ENCODE assay signal across 21 mouse cellular contexts in genomic region chr7:123253396-123253795, GRCm38 (mm10). TPM values are rescaled to one million over a fixed set of nuclear protein-coding genes. Genes with fewer than 3 reads are reported as not detected.
A peak's percentile ranks its signal among the peaks of the same experiment; 100 is the strongest.
DNase-seq lines count a peak whose midpoint lies in the region; ATAC-seq and TF ChIP-seq lines count a peak whose summit lies in the region.
"Had no signal": no experiment of that assay in that cellular context is flagged by ENCODE, and none has a peak within 500 bp of the region (broad histone marks: within the 10 kb centered on the region; RNA-seq: fewer than 3 reads in every experiment).

No protein-coding gene starts in this region.

- H3K9ac ChIP-seq in forebrain, postnatal 0 days: no peak overlapping the region
- H3K9ac ChIP-seq in forebrain, embryonic 11.5 days (ENCODE audit: low read length): no peak overlapping the region
- no peak overlapping the region for H3K9ac ChIP-seq in midbrain, embryonic 14.5 days (replicated peaks; ENCODE audit: low read length)
- H3K9ac ChIP-seq in midbrain, postnatal 0 days (replicated peaks; ENCODE audit: low read length, poor library complexity, severe bottlenecking): no peak overlapping the region
- H3K9ac ChIP-seq: embryonic facial prominence, embryonic 13.5 days; intestine, embryonic 15.5 days had no signal

- peaks cover 9% of the 10 kb centered on the region; the same call in 1 of the 2 replicates for H3K4me1 ChIP-seq in forebrain, postnatal 0 days (ENCODE audit: insufficient read depth)
- no peaks in the 10 kb centered on the region for H3K4me1 ChIP-seq in forebrain, embryonic 11.5 days (replicated peaks; ENCODE audit: control insufficient read depth, insufficient read depth, low read length)
- H3K4me1 ChIP-seq in midbrain, embryonic 14.5 days (ENCODE audit: control insufficient read depth, insufficient read depth, low read length): no peaks in the 10 kb centered on the region
- no peaks in the 10 kb centered on the region for H3K4me1 ChIP-seq in midbrain, embryonic 10.5 days
- peaks cover 4% of the 10 kb centered on the region; the same call in 1 of the 2 replicates for H3K4me1 ChIP-seq in midbrain, postnatal 0 days (ENCODE audit: insufficient read depth, low read length)
- H3K4me1 ChIP-seq: embryonic facial prominence, embryonic 13.5 days; intestine, embryonic 15.5 days had no signal

- TF ChIP-seq CTCF in forebrain, postnatal 0 days (IDR thresholded peaks at IDR 0.05; ENCODE audit: low read depth): no peak
- no peak for TF ChIP-seq CTCF in midbrain, postnatal 0 days (IDR thresholded peaks at IDR 0.05)

- H3K4me3 ChIP-seq in forebrain, postnatal 0 days (ENCODE audit: low read depth, low read length): no peak overlapping the region
- H3K4me3 ChIP-seq in forebrain, embryonic 11.5 days (ENCODE audit: low read depth, low read length): no peak overlapping the region
- no peak overlapping the region for H3K4me3 ChIP-seq in midbrain, embryonic 14.5 days (replicated peaks; ENCODE audit: low read depth, low read length)
- H3K4me3 ChIP-seq in midbrain, embryonic 10.5 days: no peak overlapping the region
- no peak overlapping the region for H3K4me3 ChIP-seq in midbrain, postnatal 0 days (ENCODE audit: low read depth, low read length)
- H3K4me3 ChIP-seq: embryonic facial prominence, embryonic 13.5 days; heart, embryonic 10.5 days; intestine, embryonic 15.5 days had no signal

- no peaks in the 10 kb centered on the region for H3K36me3 ChIP-seq in forebrain, postnatal 0 days (ENCODE audit: insufficient read depth)
- H3K36me3 ChIP-seq in forebrain, embryonic 11.5 days (ENCODE audit: control insufficient read depth, insufficient read depth, low read length): no peaks in the 10 kb centered on the region
- no peaks in the 10 kb centered on the region for H3K36me3 ChIP-seq in midbrain, embryonic 14.5 days (ENCODE audit: control insufficient read depth, insufficient read depth, low read length)
- no peaks in the 10 kb centered on the region for H3K36me3 ChIP-seq in midbrain, embryonic 10.5 days
- H3K36me3 ChIP-seq in midbrain, postnatal 0 days (ENCODE audit: insufficient read depth, low read length): no peaks in the 10 kb centered on the region
- H3K36me3 ChIP-seq: embryonic facial prominence, embryonic 13.5 days; G1E; heart, embryonic 10.5 days; intestine, embryonic 15.5 days had no signal

- no peak overlapping the region for H3K4me2 ChIP-seq in forebrain, postnatal 0 days (ENCODE audit: low read depth)
- H3K4me2 ChIP-seq in forebrain, embryonic 11.5 days (ENCODE audit: low read depth, low read length, severe bottlenecking): no peak overlapping the region
- H3K4me2 ChIP-seq in midbrain, embryonic 14.5 days (ENCODE audit: low read length): no peak overlapping the region
- H3K4me2 ChIP-seq in midbrain, postnatal 0 days (ENCODE audit: low read depth, low read length, poor library complexity, severe bottlenecking): no peak overlapping the region
- H3K4me2 ChIP-seq: embryonic facial prominence, embryonic 13.5 days; intestine, embryonic 15.5 days had no signal

- WGBS in forebrain, postnatal 0 days: 51% methylated on average over 7 of the region's 7 CpGs
- WGBS in forebrain, embryonic 11.5 days: 90% methylated on average over 7 of the region's 7 CpGs
- 67% methylated on average over 7 of the region's 7 CpGs for WGBS in midbrain, embryonic 14.5 days
- 88% methylated on average over 7 of the region's 7 CpGs for WGBS in midbrain, embryonic 10.5 days
- 52% methylated on average over 7 of the region's 7 CpGs for WGBS in midbrain, postnatal 0 days

- no peaks in the 10 kb centered on the region for H3K9me3 ChIP-seq in forebrain, postnatal 0 days (ENCODE audit: low read length)
- H3K9me3 ChIP-seq in forebrain, embryonic 11.5 days (ENCODE audit: control insufficient read depth, low read length): no peaks in the 10 kb centered on the region
- no peaks in the 10 kb centered on the region for H3K9me3 ChIP-seq in midbrain, embryonic 14.5 days (ENCODE audit: control insufficient read depth, low read length)
- H3K9me3 ChIP-seq in midbrain, embryonic 10.5 days (replicated peaks): no peaks in the 10 kb centered on the region
- no peaks in the 10 kb centered on the region for H3K9me3 ChIP-seq in midbrain, postnatal 0 days (ENCODE audit: low read length)
- H3K9me3 ChIP-seq: embryonic facial prominence, embryonic 13.5 days; G1E; heart, embryonic 10.5 days; intestine, embryonic 15.5 days had no signal

- peak; percentile 53 for DNase-seq in forebrain, postnatal 0 days
- no peak for DNase-seq in forebrain, embryonic 11.5 days (ENCODE audit: low spot score)
- peak; percentile 22 for DNase-seq in midbrain, embryonic 14.5 days
- no peak for DNase-seq in midbrain, embryonic 10.5 days (ENCODE audit: low spot score)
- DNase-seq in brain, adult 2 months (ENCODE audit: low read depth, low spot score): peak; percentile 64
- peak; percentile 64 for DNase-seq in midbrain, postnatal 0 days (ENCODE audit: low spot score)
- DNase-seq in right cerebral cortex, adult 2 months (ENCODE audit: low spot score in 2 of 2): no peak
- DNase-seq: adrenal gland, postnatal 10 days; cerebellum, adult 18-20 months; cerebellum, adult 9-11 months; cerebellum, postnatal 36 days; gastrocnemius, postnatal 10 days; heart, adult 18-20 months; heart, postnatal 10 days; heart, postnatal 4 days; kidney, adult 18-20 months had no signal

- no peaks in the 10 kb centered on the region for H3K27me3 ChIP-seq in forebrain, postnatal 0 days (ENCODE audit: insufficient read depth, low read length)
- no peaks in the 10 kb centered on the region for H3K27me3 ChIP-seq in forebrain, embryonic 11.5 days (ENCODE audit: control insufficient read depth, insufficient read depth, low read length)
- H3K27me3 ChIP-seq in midbrain, embryonic 14.5 days (ENCODE audit: control insufficient read depth, insufficient read depth, low read length): no peaks in the 10 kb centered on the region
- H3K27me3 ChIP-seq in midbrain, embryonic 10.5 days (ENCODE audit: low read depth, poor library complexity, severe bottlenecking): no peaks in the 10 kb centered on the region
- H3K27me3 ChIP-seq in midbrain, postnatal 0 days (ENCODE audit: insufficient read depth, low read length): no peaks in the 10 kb centered on the region
- H3K27me3 ChIP-seq: embryonic facial prominence, embryonic 13.5 days; intestine, embryonic 15.5 days had no signal

- ATAC-seq in forebrain, postnatal 0 days: peak; percentile 73
- no peak for ATAC-seq in forebrain, embryonic 11.5 days (replicated peaks; ENCODE audit: low FRiP score)
- ATAC-seq in midbrain, embryonic 14.5 days (ENCODE audit: low FRiP score, low TSS enrichment): no peak
- peak; percentile 65; the same call in 1 of the 2 replicates for ATAC-seq in midbrain, postnatal 0 days (ENCODE audit: low FRiP score)
- ATAC-seq: intestine, embryonic 15.5 days had no signal

- H3K27ac ChIP-seq in forebrain, postnatal 0 days (ENCODE audit: low read depth, low read length): peak overlapping the region; percentile 50; the same call in 1 of the 2 replicates
- H3K27ac ChIP-seq in forebrain, embryonic 11.5 days (ENCODE audit: low read depth, low read length): no peak overlapping the region
- no peak overlapping the region for H3K27ac ChIP-seq in midbrain, embryonic 14.5 days (replicated peaks; ENCODE audit: low read depth, low read length)
- no peak overlapping the region for H3K27ac ChIP-seq in midbrain, embryonic 10.5 days (replicated peaks)
- H3K27ac ChIP-seq in midbrain, postnatal 0 days (ENCODE audit: low read depth, low read length): peak overlapping the region; percentile 55
- H3K27ac ChIP-seq: embryonic facial prominence, embryonic 13.5 days; heart, embryonic 10.5 days; intestine, embryonic 15.5 days had no signal

RNA-seq across cellular contexts. Expression of gene Slc5a11, which starts 38.8 kb away (rescaled TPM):
- 0.23 and 0.29 TPM in 2 replicates for total RNA-seq in forebrain, postnatal 0 days (2014; rRNA removed)
- 0.15 and 0.17 TPM in 2 replicates for polyA plus RNA-seq in forebrain, postnatal 0 days (2015; fragmentation: Nextera tagmentation; extraction: Ambion mirVana)
- polyA plus RNA-seq in forebrain, embryonic 11.5 days (2014; fragmentation: Nextera tagmentation; extraction: Ambion mirVana): not detected in 2 replicates
- 1.2 TPM in 1 of 2 replicates, not detected in the other for polyA plus RNA-seq in midbrain, embryonic 14.5 days (2014; fragmentation: Nextera tagmentation; extraction: Ambion mirVana)
- polyA plus RNA-seq in midbrain, embryonic 10.5 days (2016; fragmentation: Nextera tagmentation; extraction: Ambion mirVana): 0.26 and 0.27 TPM in 2 replicates
- 0.66 and 0.82 TPM in 2 replicates for total RNA-seq in midbrain, postnatal 0 days (2014; rRNA removed)
- polyA plus RNA-seq in midbrain, postnatal 0 days (2015; fragmentation: Nextera tagmentation; extraction: Ambion mirVana): 0.20 and 0.47 TPM in 2 replicates
- total RNA-seq: adrenal gland, postnatal 10 days; G1E; gastrocnemius, postnatal 10 days; gastrocnemius, postnatal 4 days; heart, adult 18-20 months; heart, postnatal 10 days; heart, postnatal 4 days had no signal
- polyA plus RNA-seq: embryonic facial prominence, embryonic 13.5 days; G1E had no signal

Comparison
In these comparisons a context has a peak if more than half of its experiments do, and no peak if none do; other contexts are left out.
1. ATAC-seq: peak in forebrain, postnatal 0 days (single experiment) and midbrain, postnatal 0 days (single experiment); none in forebrain, embryonic 11.5 days (single experiment) and midbrain, embryonic 14.5 days (single experiment).
2. DNase-seq: peak in forebrain, postnatal 0 days (single experiment), midbrain, embryonic 14.5 days (single experiment), brain, adult 2 months (single experiment) and midbrain, postnatal 0 days (single experiment); none in forebrain, embryonic 11.5 days (single experiment), midbrain, embryonic 10.5 days (single experiment) and right cerebral cortex, adult 2 months (0 of 2).
3. H3K27ac ChIP-seq: peak in forebrain, postnatal 0 days (single experiment) and midbrain, postnatal 0 days (single experiment); none in forebrain, embryonic 11.5 days (single experiment), midbrain, embryonic 14.5 days (single experiment) and midbrain, embryonic 10.5 days (single experiment).